Mouse (Mus musculus) CH12.LX (cell line): ENCODE data around the gene Car11.

Experiments used
- CTCF ChIP-seq, 2 experiments: IDR thresholded peaks in 1 of 2; conservative IDR thresholded peaks in 1 of 2; 2 replicates each; pipeline ENCODE4 v1.5.1; 2011 to 2012; ENCODE audit warnings: low read depth in 2 of 2, low read length in 2 of 2, improper control_type of control experiment in 1 of 2, inconsistent platforms in 1 of 2, mild to moderate bottlenecking in 1 of 2, moderate library complexity in 1 of 2
- EP300 ChIP-seq: IDR thresholded peaks from 2 replicates; pipeline ENCODE4 v1.6.1; 2011; ENCODE audit warnings: low read length, improper control_type of control experiment
- PAX5 ChIP-seq: IDR thresholded peaks from 2 replicates; pipeline ENCODE4 v1.6.1; 2012; ENCODE audit warnings: low read length, inconsistent platforms, mixed read lengths
- RAD21 ChIP-seq: IDR thresholded peaks from 2 replicates; pipeline ENCODE4 v1.6.1; 2011; ENCODE audit warnings: low read depth, mild to moderate bottlenecking, low read length, improper control_type of control experiment, moderate library complexity
- SMC3 ChIP-seq: IDR thresholded peaks from 2 replicates; pipeline ENCODE4 v1.6.1; 2011; ENCODE audit warnings: low read depth, low read length, improper control_type of control experiment

DNA sequence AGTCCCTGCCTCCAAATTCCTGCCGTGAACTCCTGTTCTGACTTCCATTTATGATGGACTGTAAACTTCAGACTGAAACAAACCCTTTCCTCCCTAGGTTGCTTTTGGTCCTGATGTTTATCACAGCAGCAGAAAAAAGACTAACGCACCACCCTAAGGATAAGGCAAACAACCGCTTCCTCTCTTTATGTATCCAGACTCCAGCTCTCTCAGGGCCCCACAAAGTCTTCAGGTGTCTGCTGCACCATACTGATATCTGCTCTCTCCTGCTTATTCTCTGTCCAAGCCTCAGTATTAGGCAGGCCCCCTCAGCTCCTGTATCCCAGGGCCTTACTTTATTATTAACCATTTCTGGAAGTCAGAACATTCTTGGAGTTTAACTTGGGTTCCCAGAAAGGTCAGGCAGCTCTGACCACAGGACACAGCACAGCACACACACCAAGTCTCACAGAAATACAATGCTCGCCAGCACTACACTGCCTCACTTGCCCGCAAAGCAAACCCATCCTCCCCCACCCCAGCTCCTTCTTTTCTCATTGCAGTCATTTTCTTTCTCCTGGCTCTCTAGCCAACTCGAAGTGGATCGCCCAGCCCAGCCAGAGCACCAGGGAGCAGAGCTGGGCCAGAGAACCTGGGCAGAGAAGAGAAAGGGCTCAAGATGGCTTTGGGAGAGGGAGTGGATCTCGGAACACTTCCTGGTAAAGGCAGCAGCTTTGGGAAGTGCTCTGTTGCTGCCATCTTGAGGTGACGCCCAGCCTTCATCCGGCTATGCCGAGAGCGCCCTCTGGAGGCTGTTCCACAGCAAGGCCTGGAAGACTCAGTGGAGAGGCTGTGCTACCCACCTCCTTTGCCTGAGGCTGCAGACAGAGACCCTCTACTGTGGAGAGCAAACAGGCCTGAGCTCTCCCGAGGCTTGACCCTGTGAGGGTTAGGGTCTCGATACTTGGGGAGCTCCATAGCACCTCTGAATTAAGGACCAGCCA lies 17.2 kb upstream of the Car11 start:
- peak; percentile 88 to 100 for TF ChIP-seq CTCF (conservative IDR thresholded peaks at IDR 0.05 in 1 of 2, IDR thresholded peaks at IDR 0.05 in 1 of 2; ENCODE audit: low read depth in 2 of 2, low read length in 2 of 2)
- TF ChIP-seq EP300: no peak
- peak; percentile 92 for TF ChIP-seq SMC3
- peak; percentile 92 for TF ChIP-seq RAD21
- no peak for TF ChIP-seq PAX5
